ENCODE assay signal across 8 mouse cellular contexts in genomic region chr11:121387750-121388553, GRCm38 (mm10). TPM values are rescaled to one million over a fixed set of nuclear protein-coding genes. Genes with fewer than 3 reads are reported as not detected.
DNase-seq lines count a peak whose midpoint lies in the region; ATAC-seq and TF ChIP-seq lines count a peak whose summit lies in the region.

TSS of gene Rab40b (minus strand) at chr11:121388251.

- peaks cover 22% of the 10 kb centered on the region for H3K27me3 ChIP-seq in forebrain, embryonic 10.5 days (ENCODE audit: poor library complexity, severe bottlenecking)
- no peaks in the 10 kb centered on the region for H3K27me3 ChIP-seq in heart, embryonic 14.5 days (ENCODE audit: control insufficient read depth, insufficient read depth, low read length)
- peaks cover 32% of the 10 kb centered on the region for H3K27me3 ChIP-seq in liver, embryonic 12.5 days (replicated peaks)
- H3K27me3 ChIP-seq in neural tube, embryonic 12.5 days (replicated peaks): no peaks in the 10 kb centered on the region
- H3K27me3 ChIP-seq in stomach, postnatal 0 days (ENCODE audit: control insufficient read depth, insufficient read depth, low read length): no peaks in the 10 kb centered on the region

- H3K9me3 ChIP-seq in forebrain, embryonic 10.5 days: no peaks in the 10 kb centered on the region
- H3K9me3 ChIP-seq in heart, embryonic 14.5 days (ENCODE audit: control insufficient read depth, low read length): no peaks in the 10 kb centered on the region
- H3K9me3 ChIP-seq in liver, embryonic 12.5 days (replicated peaks): no peaks in the 10 kb centered on the region
- H3K9me3 ChIP-seq in neural tube, embryonic 12.5 days: no peaks in the 10 kb centered on the region
- H3K9me3 ChIP-seq in stomach, postnatal 0 days (ENCODE audit: control insufficient read depth, low read length): no peaks in the 10 kb centered on the region

- peak within 1 kb of the TSS; percentile 82 for H3K4me2 ChIP-seq in heart, embryonic 14.5 days (ENCODE audit: low read length)
- peak within 1 kb of the TSS; percentile 97 for H3K4me2 ChIP-seq in liver, embryonic 12.5 days
- peak within 1 kb of the TSS; percentile 94 for H3K4me2 ChIP-seq in neural tube, embryonic 12.5 days (replicated peaks)
- H3K4me2 ChIP-seq in stomach, postnatal 0 days (replicated peaks; ENCODE audit: low read depth): peak within 1 kb of the TSS; percentile 93

- TF ChIP-seq CTCF in stomach, postnatal 0 days (IDR thresholded peaks at IDR 0.05; ENCODE audit: low read depth): no peak; the same call in none of the 2 replicates

- peak within 1 kb of the TSS; percentile 76 for H3K9ac ChIP-seq in heart, embryonic 14.5 days (ENCODE audit: low read length)
- peak within 1 kb of the TSS; percentile 72 for H3K9ac ChIP-seq in liver, embryonic 12.5 days
- peak within 1 kb of the TSS; percentile 54 for H3K9ac ChIP-seq in neural tube, embryonic 12.5 days
- H3K9ac ChIP-seq in stomach, postnatal 0 days (ENCODE audit: low read length): peak within 1 kb of the TSS; percentile 67

- peak within 1 kb of the TSS; percentile 69 for H3K27ac ChIP-seq in forebrain, embryonic 10.5 days
- H3K27ac ChIP-seq in heart, embryonic 14.5 days (replicated peaks in 1 of 2; ENCODE audit: control insufficient read depth in 1 of 2, insufficient read depth in 1 of 2, low read depth in 2 of 2, low read length in 2 of 2): peak within 1 kb of the TSS; percentile 5 to 37; a peak in 1 of 4 replicates
- peak within 1 kb of the TSS; percentile 31; the same call in 1 of the 2 replicates for H3K27ac ChIP-seq in liver, embryonic 12.5 days
- no peak within 1 kb of the TSS for H3K27ac ChIP-seq in neural tube, embryonic 12.5 days
- H3K27ac ChIP-seq in stomach, postnatal 0 days (replicated peaks): peak within 1 kb of the TSS; percentile 30; the same call in 1 of the 2 replicates

- peak; percentile 98 for ATAC-seq in heart, embryonic 14.5 days (ENCODE audit: insufficient number of reproducible peaks, insufficient read depth, low FRiP score, low read depth)
- ATAC-seq in liver, embryonic 12.5 days: peak; percentile 99
- peak; percentile 99 for ATAC-seq in neural tube, embryonic 12.5 days (ENCODE audit: low FRiP score, low read depth)
- ATAC-seq in stomach, postnatal 0 days (ENCODE audit: low FRiP score, low TSS enrichment): peak; percentile 98

- no peak for TF ChIP-seq EP300 in stomach, postnatal 0 days (optimal IDR thresholded peaks at IDR 0.05)

- DNase-seq in CD4-positive helper T cell, adult 2 months (ENCODE audit: low read depth, low spot score): peak; percentile 53
- peak; percentile 85 for DNase-seq in c-Kit-positive CD71-positive TER-119-negative erythroid progenitor cells, embryonic 14.5 days (ENCODE audit: low read depth)
- peak; percentile 96 for DNase-seq in forebrain, embryonic 10.5 days (ENCODE audit: extremely low spot score, low spot score)
- peak; percentile 96 for DNase-seq in kidney, postnatal 14 days
- peak; percentile 98 for DNase-seq in stomach, postnatal 0 days (ENCODE audit: low spot score)

- H3K36me3 ChIP-seq in forebrain, embryonic 10.5 days (replicated peaks): no peaks in the 10 kb centered on the region
- no peaks in the 10 kb centered on the region for H3K36me3 ChIP-seq in heart, embryonic 14.5 days (ENCODE audit: control insufficient read depth, insufficient read depth, low read length)
- H3K36me3 ChIP-seq in liver, embryonic 12.5 days: no peaks in the 10 kb centered on the region
- no peaks in the 10 kb centered on the region for H3K36me3 ChIP-seq in neural tube, embryonic 12.5 days
- H3K36me3 ChIP-seq in stomach, postnatal 0 days (ENCODE audit: control insufficient read depth, insufficient read depth, low read length): no peaks in the 10 kb centered on the region

- peak within 1 kb of the TSS; percentile 71 for H3K4me3 ChIP-seq in forebrain, embryonic 10.5 days
- peak within 1 kb of the TSS; percentile 58 to 76 for H3K4me3 ChIP-seq in heart, embryonic 14.5 days (ENCODE audit: control insufficient read depth in 1 of 2, insufficient read depth in 1 of 2, low read depth in 1 of 2, low read length in 2 of 2)
- peak within 1 kb of the TSS; percentile 69 for H3K4me3 ChIP-seq in liver, embryonic 12.5 days
- H3K4me3 ChIP-seq in neural tube, embryonic 12.5 days: peak within 1 kb of the TSS; percentile 61
- peak within 1 kb of the TSS; percentile 70 for H3K4me3 ChIP-seq in stomach, postnatal 0 days (ENCODE audit: low read depth, low read length)

- peaks cover 17% of the 10 kb centered on the region for H3K4me1 ChIP-seq in forebrain, embryonic 10.5 days
- H3K4me1 ChIP-seq in heart, embryonic 14.5 days (ENCODE audit: control insufficient read depth in 2 of 2, insufficient read depth in 2 of 2, low read length in 2 of 2): peaks cover 0 to 2% of the 10 kb centered on the region in 2 experiments; a peak in 1 of 4 replicates
- H3K4me1 ChIP-seq in liver, embryonic 12.5 days: peaks cover 30% of the 10 kb centered on the region
- H3K4me1 ChIP-seq in neural tube, embryonic 12.5 days: peaks cover 14% of the 10 kb centered on the region
- H3K4me1 ChIP-seq in stomach, postnatal 0 days (replicated peaks; ENCODE audit: control insufficient read depth, insufficient read depth): peaks cover 4% of the 10 kb centered on the region; the same call in 1 of the 2 replicates

- WGBS in forebrain, embryonic 10.5 days: 1% methylated on average over 61 of the region's 61 CpGs
- under 1% methylated on average over 61 of the region's 61 CpGs for WGBS in heart, embryonic 14.5 days
- WGBS in liver, embryonic 12.5 days (ENCODE audit: insufficient replicate concordance): 3% methylated on average over 61 of the region's 61 CpGs
- 2% methylated on average over 61 of the region's 61 CpGs for WGBS in neural tube, embryonic 12.5 days
- WGBS in stomach, postnatal 0 days: under 1% methylated on average over 60 of the region's 61 CpGs

RNA-seq across cellular contexts. Expression of gene Rab40b, which starts in this region (rescaled TPM):
- polyA plus RNA-seq in forebrain, embryonic 10.5 days (2016; fragmentation: Nextera tagmentation; extraction: Ambion mirVana): 0.77 and 1.0 TPM in 2 replicates
- polyA plus RNA-seq in heart, embryonic 14.5 days (2014; fragmentation: Nextera tagmentation; extraction: Ambion mirVana): 6.7 and 7.6 TPM in 2 replicates
- 0.63 and 0.87 TPM in 2 replicates for polyA plus RNA-seq in liver, embryonic 12.5 days (2016; fragmentation: Nextera tagmentation; extraction: Ambion mirVana)
- 6.4 and 6.6 TPM in 2 replicates for polyA plus RNA-seq in neural tube, embryonic 12.5 days (2016; fragmentation: Nextera tagmentation; extraction: Ambion mirVana)
- 5.5 and 6.1 TPM in 2 replicates for polyA plus RNA-seq in stomach, postnatal 0 days (2015; fragmentation: Nextera tagmentation; extraction: Ambion mirVana)

Comparison
In these comparisons a context has a peak if more than half of its experiments do, and no peak if none do; other contexts are left out.
1. Peak in ATAC-seq, H3K4me3 ChIP-seq, H3K27ac ChIP-seq, H3K9ac ChIP-seq and H3K4me2 ChIP-seq in liver, embryonic 12.5 days; RNA of the gene not detected or under 1 TPM.